Mouse (Mus musculus): ENCODE results near the gene Gm10153. TPM values are rescaled to one million over a fixed set of nuclear protein-coding genes. Genes with fewer than 3 reads are reported as not detected.
"Not testable (repeated sequence)": the region's sequence is repeated elsewhere in the genome, so short reads cannot be mapped to it uniquely, and the experiment has no call there.

Gm10153 gene
- total RNA-seq (2021) = not detected in 2 replicates
- long read RNA-seq, experiment 1 = 0 reads
- long read RNA-seq, experiment 2 = 0 reads

GRCm38 (mm10) chr7:142190289-142190688, at the start of gene Gm10153:
Gene Gm10153, minus strand, starts transcription at chr7:142190389.
- DNase-seq = no peak

DNA sequence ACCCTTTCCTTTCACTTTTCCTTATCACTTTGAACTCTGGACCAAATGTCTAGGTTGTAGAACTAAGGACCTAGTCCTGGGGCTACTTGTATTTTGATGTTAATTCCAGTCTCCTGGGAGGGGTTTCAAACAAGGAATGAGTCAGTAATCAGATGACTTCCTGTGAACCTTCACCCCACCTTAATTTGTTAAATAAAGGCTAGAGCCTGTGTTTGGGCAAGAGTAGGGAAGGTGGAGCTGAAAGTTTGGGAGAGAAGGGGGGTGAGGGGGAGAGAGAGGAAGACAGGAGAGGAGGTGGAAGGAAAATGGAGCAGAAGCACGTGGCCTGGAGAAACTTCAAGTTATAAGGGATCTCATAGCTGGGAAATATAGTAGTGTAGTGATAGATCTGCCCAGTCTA, 41.4 kb upstream of the Gm10153 start:
- no peak for DNase-seq

DNA sequence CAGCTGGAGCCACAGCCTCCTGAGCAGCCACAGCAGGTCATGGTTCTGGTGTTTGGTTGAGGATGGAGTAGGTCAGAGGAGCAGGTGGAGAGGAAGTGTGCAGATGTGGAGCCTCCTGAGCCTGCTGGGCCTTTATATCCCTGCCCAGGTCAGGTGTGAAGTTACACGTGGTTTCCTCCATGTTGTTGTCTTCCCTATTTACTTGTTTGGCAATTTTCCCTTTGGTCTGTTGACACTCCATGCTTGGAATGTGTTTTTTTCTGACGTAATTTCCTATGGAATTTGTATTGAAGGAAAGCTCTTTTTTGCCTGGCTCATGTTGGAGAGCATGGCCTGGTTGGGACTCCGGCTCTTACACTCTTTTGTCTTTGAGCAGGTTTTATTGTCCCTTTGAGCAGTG, 39.7 kb upstream of the Gm10153 start, which contains the start of gene Krtap5-5:
Gene Krtap5-5, minus strand, starts transcription at position 101 of the 400 bp plus-strand sequence.
- not testable (repeated sequence) for DNase-seq

DNA sequence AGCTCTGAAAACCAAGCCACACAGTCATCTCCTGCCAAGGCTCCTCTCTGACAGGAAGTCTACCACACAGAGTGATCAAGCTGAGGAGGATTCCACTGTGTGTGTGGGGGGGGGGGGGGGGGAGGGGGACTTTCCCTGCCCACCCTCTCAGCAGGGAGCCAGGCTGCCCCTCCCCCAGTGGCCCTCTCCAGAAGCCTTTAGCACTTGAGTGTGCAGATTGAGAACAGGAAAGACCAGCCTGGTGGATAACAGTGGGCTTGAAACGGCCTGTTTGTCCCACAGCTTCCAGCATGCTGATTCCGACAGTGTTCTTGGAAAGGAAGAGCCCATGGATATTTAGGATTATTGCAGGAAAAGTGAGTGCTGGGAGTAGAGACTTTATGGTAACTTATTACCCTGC, 34.3 kb upstream of the Gm10153 start:
- no peak for DNase-seq

GRCm38 (mm10) chr7:142212136-142212535, 21.9 kb upstream of the Gm10153 start:
- DNase-seq = not testable (repeated sequence)

- DNase-seq = no peak
Measured at GRCm38 (mm10) chr7:142211559-142211958, 21.4 kb upstream of the Gm10153 start, which contains the start of gene Gm7579. Gene Gm7579, plus strand, starts transcription at chr7:142211859.

GRCm38 (mm10) chr7:142206891-142207290, 16.7 kb upstream of the Gm10153 start:
- DNase-seq = not testable (repeated sequence)

- no peak for DNase-seq
Measured at GRCm38 (mm10) chr7:142205488-142205887, 15.3 kb upstream of the Gm10153 start.

DNA sequence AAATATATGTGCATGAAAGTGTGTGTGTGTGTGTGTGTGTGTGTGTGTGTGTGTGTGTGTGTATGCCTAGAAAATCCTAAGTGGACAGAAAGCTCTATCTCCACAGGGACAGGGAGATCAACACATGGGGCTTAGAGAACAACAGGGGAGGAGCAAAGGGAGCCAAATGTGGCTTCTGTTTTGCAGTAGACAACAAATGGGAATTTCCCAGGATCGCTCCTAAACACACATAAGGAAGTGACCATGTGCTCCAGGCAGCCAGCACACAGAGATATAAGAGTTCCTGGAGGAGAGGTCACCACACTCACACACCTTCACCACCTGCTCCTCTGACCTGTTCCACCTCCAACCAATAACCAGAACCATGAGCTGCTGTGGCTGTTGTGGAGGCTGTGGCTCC, 10.9 kb upstream of the Gm10153 start, which contains the start of gene Krtap5-3:
Gene Krtap5-3, plus strand, starts transcription at position 301 of the 400 bp plus-strand sequence.
- no peak for DNase-seq

DNA sequence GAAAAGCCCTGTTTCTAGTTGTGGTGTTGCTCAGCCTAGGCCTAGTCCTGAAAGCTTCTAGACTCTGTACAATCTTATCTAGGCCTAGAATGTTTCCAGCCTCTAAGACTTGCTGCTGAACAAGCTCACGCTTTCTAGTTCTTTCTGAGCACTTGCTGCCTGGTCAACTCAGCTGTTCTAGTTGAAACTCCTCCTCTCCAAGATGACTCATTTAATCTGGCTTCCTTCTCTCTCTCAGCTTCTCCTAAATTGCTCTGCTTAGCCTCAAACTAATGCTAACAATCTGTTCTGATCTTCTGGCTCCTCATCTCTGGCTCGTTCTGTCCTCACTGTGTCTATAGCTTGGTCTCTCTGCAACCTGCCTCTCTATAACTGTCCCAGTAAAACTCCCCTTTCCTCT, 8.6 kb upstream of the Gm10153 start:
- no peak for DNase-seq

GRCm38 (mm10) chr7:142188156-142188555, 2.0 kb downstream of the Gm10153 start:
- no peak for DNase-seq

GRCm38 (mm10) chr7:142181021-142181420, 9.2 kb downstream of the Gm10153 start:
- DNase-seq = no peak

- no peak for DNase-seq
Measured at GRCm38 (mm10) chr7:142178685-142179084, 11.5 kb downstream of the Gm10153 start.

GRCm38 (mm10) chr7:142175905-142176304, 14.3 kb downstream of the Gm10153 start, which contains the start of gene Krtap5-2:
Gene Krtap5-2, minus strand, starts transcription at chr7:142176005.
- DNase-seq = not testable (repeated sequence)

- no peak for DNase-seq
Measured at GRCm38 (mm10) chr7:142169836-142170235, 20.4 kb downstream of the Gm10153 start.

GRCm38 (mm10) chr7:142165639-142166038, 24.6 kb downstream of the Gm10153 start, which contains the start of gene Gm4553:
Gene Gm4553, minus strand, starts transcription at chr7:142165739.
- not testable (repeated sequence) for DNase-seq

- peak; percentile 54 for DNase-seq
Measured at GRCm38 (mm10) chr7:142159366-142159765, 30.8 kb downstream of the Gm10153 start.

GRCm38 (mm10) chr7:142157013-142157412, 33.2 kb downstream of the Gm10153 start, which contains the start of gene Gm29735:
Gene Gm29735, minus strand, starts transcription at chr7:142157113.
- not testable (repeated sequence) for DNase-seq

- DNase-seq = no peak
Measured at GRCm38 (mm10) chr7:142155308-142155707, 34.9 kb downstream of the Gm10153 start.

DNA sequence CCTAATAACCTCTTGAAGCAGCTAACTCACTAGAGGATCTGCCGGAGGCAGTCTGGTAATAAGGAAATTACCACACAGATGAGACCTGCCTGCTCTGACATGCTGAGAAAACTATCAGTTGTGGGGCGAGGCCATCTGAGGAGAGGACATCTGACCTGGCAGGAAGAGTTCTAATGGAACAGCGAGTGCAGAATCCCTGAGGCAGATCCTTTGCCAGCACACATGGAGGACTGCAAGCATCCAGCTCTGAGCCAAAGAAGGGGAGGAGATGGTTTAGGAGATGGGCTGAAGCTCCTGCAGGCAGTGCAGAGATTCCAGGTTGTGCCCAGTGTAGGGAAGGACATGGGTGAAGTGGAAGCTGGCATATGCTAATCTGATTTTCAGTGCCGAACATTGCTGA, 38.0 kb downstream of the Gm10153 start:
- no peak for DNase-seq

GRCm38 (mm10) chr7:142148633-142149032, 41.6 kb downstream of the Gm10153 start:
- DNase-seq = no peak

DNA sequence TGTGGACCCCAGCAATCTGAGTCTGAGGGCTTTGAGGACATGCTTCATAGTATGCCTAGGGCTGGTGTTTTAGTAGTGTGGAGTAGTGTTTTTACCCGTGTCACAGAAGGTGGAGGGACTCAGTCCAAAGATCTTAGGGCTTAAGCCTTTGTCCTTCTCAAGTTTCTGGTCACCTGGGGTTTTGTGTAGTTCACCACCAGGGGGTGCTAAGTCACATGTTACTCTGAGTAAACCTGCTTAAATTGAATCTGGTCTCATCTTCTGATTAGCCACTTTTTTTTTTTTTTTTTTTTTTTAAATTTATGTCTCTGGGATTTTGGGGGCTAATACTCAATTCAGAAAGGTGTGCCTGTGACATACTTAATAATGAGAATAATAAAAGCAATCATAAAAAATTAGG, 44.2 kb downstream of the Gm10153 start:
- peak; percentile 78 for DNase-seq

DNA sequence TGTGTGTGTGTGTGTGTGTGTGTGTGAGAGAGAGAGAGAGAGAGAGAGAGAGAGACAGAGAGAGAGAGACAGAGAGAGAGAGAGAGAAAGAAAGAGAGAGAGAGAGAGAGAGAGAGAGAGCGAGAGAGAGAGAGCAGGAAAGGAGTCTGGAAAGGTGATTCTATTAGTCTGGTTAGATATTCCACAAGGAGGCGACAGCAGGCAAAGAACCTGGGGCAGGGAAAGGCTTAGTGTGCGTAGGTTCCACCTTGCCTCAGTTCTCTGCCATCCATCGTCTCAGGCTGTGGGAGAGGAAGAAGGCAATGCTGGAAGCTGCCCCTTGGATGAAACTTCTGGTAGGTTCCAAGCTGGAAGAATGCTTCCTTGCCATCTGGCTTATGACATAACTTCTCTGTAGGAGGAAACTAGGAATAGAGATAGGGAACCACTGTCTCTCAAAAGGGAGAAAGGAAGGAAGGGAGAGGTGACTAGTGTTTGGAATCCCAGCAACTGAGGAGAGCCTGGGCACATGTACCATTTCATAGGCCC, 44.7 kb downstream of the Gm10153 start:
- no peak for DNase-seq

DNA sequence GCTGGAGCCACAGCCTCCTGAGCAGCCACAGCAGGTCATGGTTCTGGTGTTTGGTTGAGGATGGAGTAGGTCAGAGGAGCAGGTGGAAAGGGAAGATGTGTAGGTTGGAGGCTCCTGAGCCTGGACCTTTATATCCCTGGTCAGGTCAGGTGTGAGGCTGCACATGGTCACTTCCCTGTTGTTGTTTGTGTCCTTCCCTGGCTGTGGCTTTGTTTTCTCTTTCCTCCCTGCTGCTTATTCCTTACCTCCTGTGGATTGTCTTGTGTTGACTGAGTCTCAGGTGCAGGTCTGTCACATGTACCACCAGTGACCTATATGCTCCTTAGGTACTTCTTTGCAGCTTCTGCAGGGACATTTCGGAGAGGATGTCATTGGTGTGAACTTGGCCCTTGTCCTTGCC, 45.7 kb downstream of the Gm10153 start, which contains the start of gene Gm45337:
Gene Gm45337, minus strand, starts transcription at position 101 of the 400 bp plus-strand sequence.
- DNase-seq = no peak
